Mouse (Mus musculus) testis, adult 2 months (tissue): Measurements from ENCODE around the gene Ust.

Experiments
- CTCF ChIP-seq: fragments of 200-500 bp; IDR thresholded peaks from 2 replicates; pipeline ENCODE4 v1.5.1; 2012; ENCODE audit warnings: low read depth, mild to moderate bottlenecking, inconsistent platforms, low read length, moderate library complexity; ENCODE audit not compliant: control insufficient read depth, insufficient read depth, insufficient replicate concordance
- POLR2A ChIP-seq: fragments of 200-500 bp; IDR thresholded peaks from 2 replicates; pipeline ENCODE4 v1.6.1; 2012; ENCODE audit warnings: low read depth, mild to moderate bottlenecking, inconsistent platforms, low read length, moderate library complexity; ENCODE audit not compliant: control insufficient read depth

DNA sequence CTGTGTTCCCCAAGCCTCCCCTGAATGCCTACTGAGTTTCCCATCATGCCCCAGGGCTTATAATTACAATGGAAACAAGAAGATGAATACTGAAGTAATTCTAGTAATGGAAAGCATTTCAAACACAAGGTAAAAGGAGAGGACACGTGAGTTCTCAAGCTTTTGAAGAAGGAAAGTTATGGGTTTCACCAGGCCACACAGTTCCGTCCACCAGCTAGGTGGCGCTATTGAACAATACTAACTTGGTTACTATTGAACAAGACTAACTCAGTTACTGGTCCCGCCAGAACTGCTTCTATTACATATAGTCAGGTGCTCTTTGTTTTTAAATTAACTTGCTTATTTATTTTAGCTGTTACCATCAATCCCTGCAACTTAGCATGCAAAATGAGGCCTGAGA lies 276.3 kb downstream of the Ust start:
- TF ChIP-seq CTCF: no peak
- no peak for TF ChIP-seq POLR2A
